Mouse (Mus musculus): ENCODE results near the gene Thnsl2. TPM values are rescaled to one million over a fixed set of nuclear protein-coding genes. Genes with fewer than 3 reads are reported as not detected.

Gene Thnsl2
- polyA plus RNA-seq, 1 experiment, result not detected

DNA sequence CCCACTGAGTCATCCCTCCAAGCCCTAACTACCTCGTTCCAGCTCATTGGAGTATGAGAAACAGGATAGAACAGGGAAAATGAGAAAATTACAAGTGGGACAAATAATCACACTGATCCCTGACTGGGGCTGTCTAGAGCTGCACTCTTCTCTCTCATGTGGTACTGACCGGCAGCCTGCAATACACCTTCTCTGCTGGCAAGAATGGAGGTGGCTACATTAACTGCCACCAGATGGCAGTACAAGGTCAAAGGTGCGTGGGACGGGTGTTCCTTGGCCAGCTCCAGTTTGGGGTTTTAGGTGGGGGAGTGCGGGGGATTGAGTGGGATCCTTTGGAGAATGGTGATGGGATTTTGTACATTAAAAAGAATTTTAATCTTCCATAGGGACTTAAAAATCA, 5.3 kb upstream of the Thnsl2 start:
- TF ChIP-seq GATA1 (IDR thresholded peaks at IDR 0.05; ENCODE audit: low read length), result no peak

DNA sequence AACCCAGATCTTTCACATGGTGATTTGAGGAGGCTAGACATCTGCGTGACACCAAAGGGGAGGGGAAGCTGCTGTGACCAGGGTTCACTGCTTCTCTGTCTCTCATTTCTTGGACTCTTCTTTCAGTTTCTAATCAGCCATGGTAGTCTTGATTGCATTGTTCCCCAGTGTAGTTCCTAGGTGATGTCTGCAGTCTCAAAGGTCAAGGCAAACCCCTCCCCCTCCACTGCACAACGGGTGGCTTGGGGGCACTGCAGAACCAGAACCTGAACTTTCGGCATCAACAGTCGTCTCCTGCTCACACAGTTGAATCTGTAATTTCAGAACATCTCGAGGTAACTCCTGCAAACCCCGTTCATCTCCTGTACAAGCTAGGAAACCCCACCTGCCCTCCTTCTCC, 4.1 kb upstream of the Thnsl2 start:
- no peak for TF ChIP-seq GATA1 (IDR thresholded peaks at IDR 0.05; ENCODE audit: low read length)

DNA sequence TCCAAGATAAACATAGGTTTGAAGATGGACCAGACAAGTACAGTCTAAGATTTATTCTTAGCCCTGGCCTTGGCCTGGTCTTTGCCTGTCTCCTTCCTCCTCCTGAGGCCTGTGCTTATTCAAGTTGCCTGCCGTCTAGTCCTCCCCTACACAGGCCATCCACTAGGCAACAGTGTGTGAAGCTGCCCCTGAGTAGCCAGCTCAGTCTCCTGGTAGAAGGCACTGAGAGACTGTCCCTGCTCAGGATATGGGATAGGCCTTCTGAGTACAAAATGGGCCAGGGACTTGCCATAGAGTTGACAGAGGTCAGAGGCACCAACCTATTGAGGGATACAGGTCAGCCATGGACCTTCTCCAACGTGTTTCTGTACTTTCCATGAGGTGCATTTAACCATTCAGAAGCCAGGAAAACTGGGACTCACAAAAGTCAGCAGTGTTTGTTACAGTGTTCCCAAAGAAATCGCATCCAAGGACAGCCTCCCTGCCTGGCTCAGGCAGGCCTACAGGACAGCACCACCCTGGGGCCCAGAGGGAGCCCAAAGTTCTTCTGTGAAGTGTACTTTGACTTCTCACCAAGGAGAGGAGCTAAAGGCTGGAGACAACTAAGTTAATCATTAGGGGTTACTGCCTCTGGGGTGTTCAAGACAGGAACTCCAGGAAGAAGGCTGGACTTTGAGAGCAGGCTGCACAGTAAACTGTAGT, 1.2 kb upstream of the Thnsl2 start:
- no peak for TF ChIP-seq GATA1 (IDR thresholded peaks at IDR 0.05; ENCODE audit: low read length)

- no peak for TF ChIP-seq GATA1 (IDR thresholded peaks at IDR 0.05; ENCODE audit: low read length)
These were observed 915 bp downstream of the Thnsl2 start for GRCm38 (mm10) chr6:71143154-71143893.

- TF ChIP-seq GATA1 (IDR thresholded peaks at IDR 0.05; ENCODE audit: low read length), result no peak
These were observed 9.2 kb downstream of the Thnsl2 start for GRCm38 (mm10) chr6:71135031-71135430.

GRCm38 (mm10) chr6:71133559-71133958, 10.7 kb downstream of the Thnsl2 start:
- no peak for TF ChIP-seq GATA1 (IDR thresholded peaks at IDR 0.05; ENCODE audit: low read length)

DNA sequence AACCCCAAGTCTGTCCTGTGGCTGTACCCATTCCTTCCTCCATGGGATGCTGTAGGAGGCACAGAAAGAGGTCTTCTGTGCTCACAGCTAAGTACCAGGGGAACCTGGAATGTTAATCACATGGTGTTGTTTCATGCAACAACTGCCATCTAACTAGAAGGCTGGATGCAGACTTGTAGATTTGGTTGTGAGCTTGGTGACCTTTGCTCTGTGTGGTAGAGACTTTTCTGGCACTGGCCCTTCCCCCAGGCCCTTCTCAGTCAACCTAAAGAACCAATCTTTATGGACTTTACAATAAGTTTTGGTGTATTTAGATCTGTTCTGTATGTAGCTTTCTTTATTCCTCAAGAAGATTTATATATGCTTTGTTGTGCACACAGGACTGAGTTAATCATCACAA, 13.2 kb downstream of the Thnsl2 start:
- TF ChIP-seq GATA1 (IDR thresholded peaks at IDR 0.05; ENCODE audit: low read length), result no peak

- TF ChIP-seq GATA1 (IDR thresholded peaks at IDR 0.05; ENCODE audit: low read length), result no peak
These were observed 14.0 kb downstream of the Thnsl2 start for GRCm38 (mm10) chr6:71130269-71130668.

GRCm38 (mm10) chr6:71129071-71129470, 15.2 kb downstream of the Thnsl2 start:
- no peak for TF ChIP-seq GATA1 (IDR thresholded peaks at IDR 0.05; ENCODE audit: low read length)

GRCm38 (mm10) chr6:71126290-71126689, 17.9 kb downstream of the Thnsl2 start:
- TF ChIP-seq GATA1 (IDR thresholded peaks at IDR 0.05; ENCODE audit: low read length), result no peak

DNA sequence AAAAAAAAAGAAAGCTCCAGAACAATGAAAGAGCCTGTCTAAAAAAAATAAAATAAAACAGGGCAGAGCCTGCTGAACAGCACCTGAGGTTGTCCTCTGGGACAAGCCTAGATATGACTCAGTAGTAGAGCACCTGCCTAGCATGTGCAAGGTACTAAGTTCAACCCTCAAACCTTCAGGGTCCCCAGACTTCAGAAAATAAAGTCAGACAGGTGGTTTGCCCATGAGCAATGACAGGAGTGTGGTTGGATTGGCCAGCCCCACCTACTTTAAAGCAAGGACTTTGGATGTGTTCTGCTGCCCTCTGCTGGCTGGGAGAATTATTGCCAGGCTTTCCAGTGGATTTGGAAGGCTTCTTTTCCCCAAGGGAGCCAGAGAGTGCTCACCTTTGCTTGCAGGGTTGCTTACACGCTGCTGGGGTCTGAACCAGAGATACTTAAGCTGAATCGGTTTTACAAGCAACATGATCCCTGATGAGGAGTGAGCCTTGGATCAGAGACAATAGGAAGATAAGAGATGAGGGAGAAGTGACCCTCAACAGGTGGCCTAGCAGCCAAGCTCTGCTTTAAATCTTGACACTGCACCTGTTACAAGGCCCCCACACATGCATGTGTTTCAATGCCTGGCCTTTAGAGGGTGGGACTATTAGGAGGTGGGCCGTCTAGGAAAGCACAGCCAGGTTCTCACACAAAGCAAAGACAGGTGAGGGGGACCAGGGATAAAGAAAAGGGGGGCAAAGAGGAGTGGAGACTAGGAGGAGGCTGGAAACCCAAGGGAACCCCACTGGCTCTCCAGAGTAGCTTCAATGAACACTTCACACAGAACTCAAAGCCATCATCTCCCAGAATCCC, 19.0 kb downstream of the Thnsl2 start:
- no peak for TF ChIP-seq GATA1 (IDR thresholded peaks at IDR 0.05; ENCODE audit: low read length)

GRCm38 (mm10) chr6:71119577-71120254, 24.5 kb downstream of the Thnsl2 start:
- TF ChIP-seq GATA1 (IDR thresholded peaks at IDR 0.05; ENCODE audit: low read length), result no peak

- TF ChIP-seq GATA1 (IDR thresholded peaks at IDR 0.05; ENCODE audit: low read length), result no peak
These were observed 32.7 kb downstream of the Thnsl2 start for GRCm38 (mm10) chr6:71111419-71112113.

- no peak for TF ChIP-seq GATA1 (IDR thresholded peaks at IDR 0.05; ENCODE audit: low read length)
These were observed 37.9 kb downstream of the Thnsl2 start for GRCm38 (mm10) chr6:71106170-71106945.
